Mouse (Mus musculus): Measurements from ENCODE around the gene Adam11.
"Not testable (repeated sequence)": the region's sequence is repeated elsewhere in the genome, so short reads cannot be mapped to it uniquely, and the experiment has no call there.

The Adam11 gene

GRCm38 (mm10) chr11:102761309-102762210 lies at the start of gene Adam11:
Gene Adam11 (plus strand): TSS chr11:102761439.
- no peak for DNase-seq (ENCODE audit: low read depth, low spot score)

- no peak for DNase-seq (ENCODE audit: low read depth, low spot score)
These were observed 48.8 kb upstream of the Adam11 start for GRCm38 (mm10) chr11:102712411-102712810.

GRCm38 (mm10) chr11:102714578-102714977 lies 46.7 kb upstream of the Adam11 start:
- DNase-seq (ENCODE audit: low read depth, low spot score) = not testable (repeated sequence)

- DNase-seq (ENCODE audit: low read depth, low spot score) = peak; percentile 37
These were observed 45.1 kb upstream of the Adam11 start for GRCm38 (mm10) chr11:102716135-102716534.

GRCm38 (mm10) chr11:102725574-102725973 lies 35.7 kb upstream of the Adam11 start:
- DNase-seq (ENCODE audit: low read depth, low spot score) = peak; percentile 76

- DNase-seq (ENCODE audit: low read depth, low spot score) = peak; percentile 81
These were observed 32.6 kb upstream of the Adam11 start for GRCm38 (mm10) chr11:102728614-102729013.

- DNase-seq (ENCODE audit: low read depth, low spot score) = peak; percentile 19
These were observed 31.4 kb upstream of the Adam11 start for GRCm38 (mm10) chr11:102729835-102730234.

GRCm38 (mm10) chr11:102731366-102731765 lies 29.9 kb upstream of the Adam11 start:
- DNase-seq (ENCODE audit: low read depth, low spot score) = no peak

- DNase-seq (ENCODE audit: low read depth, low spot score) = no peak
These were observed 28.1 kb upstream of the Adam11 start for GRCm38 (mm10) chr11:102733146-102733545.

- DNase-seq (ENCODE audit: low read depth, low spot score) = peak; percentile 72
These were observed 26.3 kb upstream of the Adam11 start for GRCm38 (mm10) chr11:102734961-102735360.

GRCm38 (mm10) chr11:102738046-102738445 lies 23.2 kb upstream of the Adam11 start:
- DNase-seq (ENCODE audit: low read depth, low spot score) = no peak

- peak; percentile 89 for DNase-seq (ENCODE audit: low read depth, low spot score)
These were observed 21.8 kb upstream of the Adam11 start for GRCm38 (mm10) chr11:102739278-102739966.

GRCm38 (mm10) chr11:102740634-102741033 lies 20.6 kb upstream of the Adam11 start:
- DNase-seq (ENCODE audit: low read depth, low spot score) = no peak

- peak; percentile 49 for DNase-seq (ENCODE audit: low read depth, low spot score)
These were observed 19.9 kb upstream of the Adam11 start for GRCm38 (mm10) chr11:102741129-102741950.

GRCm38 (mm10) chr11:102742066-102742465 lies 19.2 kb upstream of the Adam11 start:
- no peak for DNase-seq (ENCODE audit: low read depth, low spot score)

- no peak for DNase-seq (ENCODE audit: low read depth, low spot score)
These were observed 18.4 kb upstream of the Adam11 start for GRCm38 (mm10) chr11:102742843-102743242.

- no peak for DNase-seq (ENCODE audit: low read depth, low spot score)
These were observed 16.5 kb upstream of the Adam11 start for GRCm38 (mm10) chr11:102744746-102745145.

- DNase-seq (ENCODE audit: low read depth, low spot score) = no peak
These were observed 13.4 kb upstream of the Adam11 start for GRCm38 (mm10) chr11:102747866-102748265.

- no peak for DNase-seq (ENCODE audit: low read depth, low spot score)
These were observed 12.9 kb upstream of the Adam11 start for GRCm38 (mm10) chr11:102748381-102748780.

GRCm38 (mm10) chr11:102749712-102750111 lies 11.5 kb upstream of the Adam11 start:
- DNase-seq (ENCODE audit: low read depth, low spot score) = no peak

GRCm38 (mm10) chr11:102752896-102753590 lies 8.2 kb upstream of the Adam11 start:
- no peak for DNase-seq (ENCODE audit: low read depth, low spot score)
